Mouse (Mus musculus) cortical plate, adult 2 months (tissue): ENCODE results near the gene Gm37240.

ENCODE experiments used
- CTCF ChIP-seq: fragments of 200-500 bp; IDR thresholded peaks from 2 replicates; pipeline ENCODE4 v1.5.1; 2011; ENCODE audit warnings: mild to moderate bottlenecking, control low read depth, low read length; ENCODE audit not compliant: insufficient read depth; ENCODE audit errors: extremely low read depth
- POLR2A ChIP-seq: fragments of 200-500 bp; IDR thresholded peaks from 2 replicates; pipeline ENCODE4 v1.6.1; 2011; ENCODE audit warnings: mild to moderate bottlenecking, low read length, control low read depth; ENCODE audit not compliant: insufficient read depth; ENCODE audit errors: extremely low read depth

DNA sequence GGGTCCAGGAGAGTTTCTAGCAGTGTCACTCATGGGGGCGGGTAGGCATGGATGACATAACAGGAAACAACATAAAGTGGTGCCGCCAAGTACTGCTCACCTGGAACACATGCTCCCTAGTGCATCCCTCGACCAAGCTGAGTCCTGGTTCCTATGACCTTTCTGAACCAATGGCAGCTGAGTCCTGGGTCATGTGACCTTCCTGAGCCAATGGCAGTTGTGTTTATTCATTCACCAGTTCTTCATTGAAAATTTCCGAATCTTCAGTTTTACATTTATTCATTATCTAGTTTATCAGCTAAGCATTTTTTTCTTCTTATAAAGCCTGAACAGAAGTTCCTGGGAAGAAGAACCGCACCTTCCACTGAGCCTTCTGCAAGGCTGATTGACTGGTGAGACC lies 838.7 kb downstream of the Gm37240 start:
- TF ChIP-seq CTCF (no peak), POLR2A (no peak)
